Mouse (Mus musculus) intestine, embryonic 14.5 days (tissue): Measurements from ENCODE around the gene Plod2. TPM values are rescaled to one million over a fixed set of nuclear protein-coding genes. Genes with fewer than 3 reads are reported as not detected.

Experiments
- ATAC-seq: fragments of 200-750 bp; cut with Nextera tagmentation; replicated peaks from 2 replicates; pipeline ENCODE4 v1.8.0; 2017; ENCODE audit warnings: low read depth, moderate number of reproducible peaks, moderate TSS enrichment, moderate library complexity; ENCODE audit not compliant: low FRiP score, low TSS enrichment
- DNase-seq: peaks from one replicate; pipeline ENCODE4 v3.0.0-alpha.2; 2018; ENCODE audit warnings: low spot score
- H3K27ac ChIP-seq: fragments of 300-500 bp; sonication (generic); 2 replicates; pipeline ENCODE4 v1.5.1; 2014; ENCODE audit warnings: low read depth, mild to moderate bottlenecking, control low read depth
- H3K27me3 ChIP-seq: fragments of 300-500 bp; sonication (generic); replicated peaks from 2 replicates; pipeline ENCODE4 v1.6.1; 2014; ENCODE audit warnings: low read length, control low read depth; ENCODE audit not compliant: control insufficient read depth, insufficient read depth
- H3K36me3 ChIP-seq: fragments of 300-500 bp; sonication (generic); 2 replicates; pipeline ENCODE4 v1.6.1; 2014; ENCODE audit warnings: low read length, control low read depth; ENCODE audit not compliant: control insufficient read depth, insufficient read depth
- H3K4me1 ChIP-seq: fragments of 300-500 bp; sonication (generic); replicated peaks from 2 replicates; pipeline ENCODE4 v1.6.1; 2014; ENCODE audit warnings: low read length, control low read depth, mixed read lengths; ENCODE audit not compliant: control insufficient read depth, insufficient read depth
- H3K4me2 ChIP-seq: fragments of 300-500 bp; sonication (generic); 2 replicates; pipeline ENCODE4 v1.6.1; 2014; ENCODE audit warnings: low read length
- H3K4me3 ChIP-seq: fragments of 300-500 bp; sonication (generic); 2 replicates; pipeline ENCODE4 v1.5.1; 2014; ENCODE audit warnings: low read depth, low read length, control low read depth, mixed read lengths
- H3K9ac ChIP-seq: fragments of 300-500 bp; sonication (generic); 2 replicates; pipeline ENCODE4 v1.6.1; 2014; ENCODE audit warnings: mild to moderate bottlenecking, low read length
- H3K9me3 ChIP-seq: fragments of 300-500 bp; sonication (generic); 2 replicates; pipeline ENCODE4 v1.6.1; 2016; ENCODE audit warnings: low read length, control low read depth; ENCODE audit not compliant: control insufficient read depth
- WGBS: fragments of 180-500 bp; shearing (Covaris S2); extraction: QIAGEN DNeasy Blood & Tissue Kit; methylation state at CpG from one replicate; pipeline ENCODE4 v1.1.7; 2014; 5-methylcytosine and 5-hydroxymethylcytosine counted together
- polyA plus RNA-seq: library from polyadenylated mRNA; unstranded; fragments of >200 nt; fragmentation: Nextera tagmentation; extraction: Ambion mirVana; gene quantifications from 2 replicates; pipeline ENCODE4 v1.2.1, GENCODE M21; 2014

Plod2 gene
- polyA plus RNA-seq, 1 experiment from 2014 or later = 49.1 TPM

GRCm38 (mm10) chr9:92588226-92588625 is 46.2 kb downstream of the Plod2 start:
- Histone ChIP-seq H3K27me3 (no peaks in the 10 kb centered on the region), H3K9me3 (no peaks in the 10 kb centered on the region), H3K4me3 (no peak overlapping the region), H3K4me1 (no peaks in the 10 kb centered on the region), H3K27ac (no peak overlapping the region), H3K9ac (no peak overlapping the region), H3K36me3 (peaks cover 51% of the 10 kb centered on the region), H3K4me2 (no peak overlapping the region)
- DNase-seq (no peak), ATAC-seq (no peak)
- WGBS = 93% methylated on average over 1 of the region's 1 CpGs

- Histone ChIP-seq H3K9ac (no peak overlapping the region), H3K4me1 (no peaks in the 10 kb centered on the region), H3K36me3 (peaks cover 47% of the 10 kb centered on the region), H3K9me3 (no peaks in the 10 kb centered on the region), H3K27me3 (no peaks in the 10 kb centered on the region), H3K27ac (no peak overlapping the region), H3K4me2 (no peak overlapping the region), H3K4me3 (no peak overlapping the region)
- WGBS = 91% methylated on average over 5 of the region's 5 CpGs
- no peak for ATAC-seq
- DNase-seq = no peak
Measured at GRCm38 (mm10) chr9:92589021-92589420, 47.0 kb downstream of the Plod2 start.

- H3K4me1 ChIP-seq = no peaks in the 10 kb centered on the region
- ATAC-seq (no peak), DNase-seq (no peak)
- no peak overlapping the region for H3K27ac ChIP-seq
- H3K27me3 ChIP-seq = no peaks in the 10 kb centered on the region
- no peak overlapping the region for H3K9ac ChIP-seq
- no peak overlapping the region for H3K4me2 ChIP-seq
- 79% methylated on average over 5 of the region's 5 CpGs for WGBS
- no peak overlapping the region for H3K4me3 ChIP-seq
- H3K36me3 ChIP-seq = peaks cover 39% of the 10 kb centered on the region
- no peaks in the 10 kb centered on the region for H3K9me3 ChIP-seq
Measured at GRCm38 (mm10) chr9:92591482-92591881, 49.5 kb downstream of the Plod2 start.

GRCm38 (mm10) chr9:92592757-92593156 is 50.7 kb downstream of the Plod2 start:
- no peak for ATAC-seq
- H3K27ac ChIP-seq = no peak overlapping the region
- no peaks in the 10 kb centered on the region for H3K9me3 ChIP-seq
- 86% methylated on average over 8 of the region's 8 CpGs for WGBS
- no peak overlapping the region for H3K4me3 ChIP-seq
- no peaks in the 10 kb centered on the region; the same call in 1 of the 2 replicates for H3K4me1 ChIP-seq
- peaks cover 26% of the 10 kb centered on the region for H3K36me3 ChIP-seq
- no peaks in the 10 kb centered on the region for H3K27me3 ChIP-seq
- no peak for DNase-seq
- no peak overlapping the region for H3K4me2 ChIP-seq
- H3K9ac ChIP-seq = no peak overlapping the region

GRCm38 (mm10) chr9:92594491-92594890 is 52.5 kb downstream of the Plod2 start:
- Histone ChIP-seq H3K9me3 (no peaks in the 10 kb centered on the region), H3K9ac (no peak overlapping the region), H3K27me3 (no peaks in the 10 kb centered on the region), H3K4me1 (no peaks in the 10 kb centered on the region; the same call in 1 of the 2 replicates), H3K4me2 (no peak overlapping the region), H3K36me3 (peaks cover 15% of the 10 kb centered on the region; the same call in 1 of the 2 replicates), H3K4me3 (no peak overlapping the region), H3K27ac (no peak overlapping the region)
- ATAC-seq = no peak
- DNase-seq = no peak
- WGBS = 41% methylated on average over 6 of the region's 6 CpGs

- H3K9me3 ChIP-seq = no peaks in the 10 kb centered on the region
- WGBS = 86% methylated on average over 4 of the region's 4 CpGs
- H3K4me3 ChIP-seq = no peak overlapping the region
- no peaks in the 10 kb centered on the region for H3K27me3 ChIP-seq
- DNase-seq (no peak), ATAC-seq (no peak)
- H3K36me3 ChIP-seq = peaks cover 12% of the 10 kb centered on the region; the same call in 1 of the 2 replicates
- H3K4me2 ChIP-seq = no peak overlapping the region
- no peak overlapping the region for H3K27ac ChIP-seq
- no peak overlapping the region for H3K9ac ChIP-seq
- peaks cover 7% of the 10 kb centered on the region; the same call in 1 of the 2 replicates for H3K4me1 ChIP-seq
Measured at GRCm38 (mm10) chr9:92595296-92595695, 53.3 kb downstream of the Plod2 start.

- H3K9me3 ChIP-seq = no peaks in the 10 kb centered on the region
- ATAC-seq (0 out of 2 replicates have a peak, but pooled peaks have one; percentile 36), DNase-seq (no peak)
- no peak overlapping the region for H3K4me3 ChIP-seq
- H3K27me3 ChIP-seq = no peaks in the 10 kb centered on the region
- no peak overlapping the region for H3K9ac ChIP-seq
- H3K27ac ChIP-seq = no peak overlapping the region
- H3K36me3 ChIP-seq = peaks cover 16% of the 10 kb centered on the region; the same call in 1 of the 2 replicates
- no peak overlapping the region for H3K4me2 ChIP-seq
- H3K4me1 ChIP-seq = peaks cover 8% of the 10 kb centered on the region; the same call in 1 of the 2 replicates
- WGBS = 96% methylated on average over 9 of the region's 9 CpGs
Measured at GRCm38 (mm10) chr9:92596916-92597547, 55.0 kb downstream of the Plod2 start.

GRCm38 (mm10) chr9:92597776-92598175 is 55.8 kb downstream of the Plod2 start:
- no peak for ATAC-seq
- no peak for DNase-seq
- Histone ChIP-seq H3K4me2 (no peak overlapping the region), H3K4me3 (no peak overlapping the region), H3K9me3 (no peaks in the 10 kb centered on the region), H3K27me3 (no peaks in the 10 kb centered on the region), H3K27ac (no peak overlapping the region), H3K36me3 (peaks cover 22% of the 10 kb centered on the region; the same call in 1 of the 2 replicates), H3K9ac (no peak overlapping the region), H3K4me1 (peaks cover 8% of the 10 kb centered on the region; the same call in 1 of the 2 replicates)
- WGBS = 29% methylated on average over 11 of the region's 11 CpGs
